Mouse (Mus musculus) heart, adult 2 months (tissue): ENCODE measurements around the gene Cdc25a. TPM values are rescaled to one million over a fixed set of nuclear protein-coding genes. Genes with fewer than 3 reads are reported as not detected.
A peak's percentile ranks its signal among the peaks of the same experiment; 100 is the strongest.

Experiments used
- DNase-seq, 2 experiments: peaks; one replicate each; pipeline ENCODE4 v3.0.0; 2021
- H3K27ac ChIP-seq: fragments of 200-600 bp; 2 replicates; pipeline ENCODE4 v1.8.1; 2022
- H3K27me3 ChIP-seq: fragments of 200-500 bp; 2 replicates; pipeline ENCODE4 v1.6.1; 2012; ENCODE audit warnings: mild to moderate bottlenecking, low read length, inconsistent platforms, mixed read lengths; ENCODE audit not compliant: control insufficient read depth, insufficient read depth
- H3K36me3 ChIP-seq: fragments of 200-500 bp; 2 replicates; pipeline ENCODE4 v1.6.1; 2012; ENCODE audit warnings: low read length, inconsistent platforms; ENCODE audit not compliant: control insufficient read depth, insufficient read depth
- H3K4me1 ChIP-seq: fragments of 200-500 bp; 2 replicates; pipeline ENCODE4 v1.6.1; 2011; ENCODE audit warnings: low read length; ENCODE audit not compliant: control insufficient read depth, insufficient read depth
- H3K4me3 ChIP-seq: fragments of 200-600 bp; 2 replicates; pipeline ENCODE4 v1.8.1; 2022
- H3K79me2 ChIP-seq: fragments of 200-500 bp; replicated peaks from 2 replicates; pipeline ENCODE4 v1.6.1; 2012; ENCODE audit warnings: mild to moderate bottlenecking, inconsistent platforms, low read length, moderate library complexity, mixed read lengths; ENCODE audit not compliant: control insufficient read depth, insufficient read depth
- H3K9ac ChIP-seq: fragments of 200-500 bp; 2 replicates; pipeline ENCODE4 v1.6.1; 2012; ENCODE audit warnings: low read depth, mild to moderate bottlenecking, control low read depth, inconsistent platforms, low read length, mixed read lengths
- CTCF ChIP-seq: fragments of 200-600 bp; IDR thresholded peaks from 2 replicates; pipeline ENCODE4 v1.8.1; 2022; ENCODE audit warnings: antibody characterized with exemption, mild to moderate bottlenecking, moderate library complexity
- EP300 ChIP-seq: fragments of 200-500 bp; IDR thresholded peaks from 2 replicates; pipeline ENCODE4 v1.6.1; 2011; ENCODE audit warnings: low read depth, low read length, control low read depth; ENCODE audit not compliant: insufficient read depth
- POLR2A ChIP-seq: fragments of 200-500 bp; IDR thresholded peaks from 2 replicates; pipeline ENCODE4 v1.6.1; 2011; ENCODE audit warnings: mild to moderate bottlenecking, low read depth, low read length, control low read depth; ENCODE audit not compliant: insufficient read depth
- WGBS: fragments of 180-500 bp; shearing (Covaris S2); methylation state at CpG from one replicate; pipeline ENCODE4 v1.1.7; 2018; 5-methylcytosine and 5-hydroxymethylcytosine counted together
- intact Hi-C: fragments of 180-260 bp; cut with DNase I; formaldehyde crosslinking; loops from one replicate; pipeline ENCODE4 v1.15.1; 2025
- microRNA-seq, 2 experiments: library from miRNA; unstranded; fragments of <30 nt; microRNA quantifications; one replicate each; pipeline ENCODE4 v1.2.0; 2021
- polyA plus RNA-seq: library from polyadenylated mRNA; depleted of rRNA; stranded (reverse); fragments of >200 nt; gene quantifications from 2 replicates; pipeline ENCODE4 v1.2.3, GENCODE M21; 2012; rRNA removed
- total RNA-seq, 2 experiments: library from RNA; stranded (reverse); gene quantifications; 2 replicates each; pipeline ENCODE4 v1.2.3; 2021

Gene Cdc25a
- total and polyA plus RNA-seq, 3 experiments: 2.1 to 4.9 (median 4.4) TPM

- H3K9ac ChIP-seq: peak within 1 kb of the TSS; percentile 97
- peak within 1 kb of the TSS; percentile 89 for H3K4me3 ChIP-seq
- DNase-seq: peak; percentile 98 to 100
- H3K4me1 ChIP-seq: peaks cover 11% of the 10 kb centered on the region
- peak within 1 kb of the TSS; percentile 96 for H3K27ac ChIP-seq
- no peaks in the 10 kb centered on the region for H3K27me3 ChIP-seq
- TF ChIP-seq CTCF: peak; percentile 64
- TF ChIP-seq POLR2A: peak; percentile 82
- 0 out of 2 replicates have a peak, but pooled peaks have one; percentile 30 for TF ChIP-seq EP300
- intact Hi-C loops: loop anchor here (1.0 to 5.0 kb wide), 4 partner anchors 19 to 141 kb away; no protein-coding TSS in a partner anchor
- peaks cover 8% of the 10 kb centered on the region for H3K36me3 ChIP-seq
- peaks cover 2% of the 10 kb centered on the region; the same call in 1 of the 2 replicates for H3K79me2 ChIP-seq
- WGBS: under 1% methylated on average over 89 of the region's 94 CpGs
These were observed 56.1 kb downstream of the Cdc25a start, which contains the start of gene Map4 for GRCm38 (mm10) chr9:109931257-109932171. Gene Map4 (plus strand): TSS chr9:109931460.

DNA sequence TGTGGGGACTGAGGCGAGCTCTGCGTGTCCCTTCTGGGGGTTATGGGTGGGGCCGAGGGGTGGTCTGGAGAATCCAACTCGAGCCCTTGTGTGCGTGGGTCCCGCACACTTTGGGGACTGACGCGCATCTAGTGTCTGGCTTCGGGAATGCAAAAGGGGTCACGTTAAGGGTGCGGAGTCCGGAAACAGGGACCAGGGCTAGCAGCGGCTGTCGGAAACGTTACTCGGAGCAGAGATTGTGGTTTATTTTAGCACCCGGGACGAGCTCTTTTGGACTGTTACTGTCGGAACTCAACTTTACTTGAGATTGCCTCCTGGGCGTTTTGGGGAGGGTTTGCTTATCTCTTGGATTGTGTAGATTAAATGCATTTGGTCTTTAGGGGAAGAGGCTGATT lies 57.0 kb downstream of the Cdc25a start:
- Histone ChIP-seq H3K27ac (peak overlapping the region; percentile 96), H3K4me3 (peak overlapping the region; percentile 89), H3K79me2 (peaks cover 4% of the 10 kb centered on the region; the same call in 1 of the 2 replicates), H3K9ac (peak overlapping the region; percentile 97), H3K27me3 (no peaks in the 10 kb centered on the region), H3K36me3 (peaks cover 8% of the 10 kb centered on the region), H3K4me1 (peaks cover 12% of the 10 kb centered on the region)
- intact Hi-C loops: loop anchor here (2.0 to 5.0 kb wide), 2 partner anchors 52 to 140 kb away; no protein-coding TSS in a partner anchor
- WGBS: under 1% methylated on average over 20 of the region's 20 CpGs
- no peak for DNase-seq
- TF ChIP-seq POLR2A (no peak), CTCF (no peak), EP300 (no peak)

- TF ChIP-seq CTCF (peak; percentile 46), POLR2A (peak; percentile 38; the same call in 1 of the 2 replicates), EP300 (0 out of 2 replicates have a peak, but pooled peaks have one; percentile 16)
- H3K9ac ChIP-seq: peak overlapping the region; percentile 97
- H3K4me1 ChIP-seq: peaks cover 12% of the 10 kb centered on the region
- WGBS: 2% methylated on average over 12 of the region's 12 CpGs
- DNase-seq: peak; percentile 71 to 81
- H3K4me3 ChIP-seq: peak overlapping the region; percentile 89
- peak overlapping the region; percentile 96 for H3K27ac ChIP-seq
- H3K79me2 ChIP-seq: peaks cover 4% of the 10 kb centered on the region; the same call in 1 of the 2 replicates
- no peaks in the 10 kb centered on the region for H3K27me3 ChIP-seq
- intact Hi-C loops: loop anchor here (2.0 to 5.0 kb wide), 2 partner anchors 52 to 139 kb away; no protein-coding TSS in a partner anchor
- H3K36me3 ChIP-seq: peaks cover 8% of the 10 kb centered on the region
These were observed 57.5 kb downstream of the Cdc25a start for GRCm38 (mm10) chr9:109932756-109933375.

DNA sequence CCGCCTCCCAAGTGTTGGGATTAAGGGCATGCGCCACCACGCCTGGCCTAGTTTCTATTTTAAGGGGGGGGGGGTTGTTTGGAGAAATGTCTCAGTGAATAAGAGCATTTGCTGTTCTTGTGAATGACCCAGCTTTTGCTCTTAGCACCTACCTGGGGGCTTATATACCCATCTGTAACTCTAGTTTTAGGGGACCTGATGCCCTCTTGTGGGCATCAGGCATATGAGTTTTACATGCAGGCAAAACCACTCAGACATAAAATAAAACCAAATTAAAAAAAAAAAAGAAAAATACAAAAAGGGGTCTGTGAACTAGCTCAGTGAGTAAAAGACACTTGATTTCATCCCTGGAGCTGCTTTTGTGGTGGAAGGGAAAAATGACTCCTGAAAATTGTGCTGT lies 64.0 kb downstream of the Cdc25a start:
- intact Hi-C loops: no loop called here
- 95% methylated on average over 3 of the region's 3 CpGs for WGBS
- TF ChIP-seq POLR2A: no peak
- peak; percentile 52 for TF ChIP-seq CTCF

DNA sequence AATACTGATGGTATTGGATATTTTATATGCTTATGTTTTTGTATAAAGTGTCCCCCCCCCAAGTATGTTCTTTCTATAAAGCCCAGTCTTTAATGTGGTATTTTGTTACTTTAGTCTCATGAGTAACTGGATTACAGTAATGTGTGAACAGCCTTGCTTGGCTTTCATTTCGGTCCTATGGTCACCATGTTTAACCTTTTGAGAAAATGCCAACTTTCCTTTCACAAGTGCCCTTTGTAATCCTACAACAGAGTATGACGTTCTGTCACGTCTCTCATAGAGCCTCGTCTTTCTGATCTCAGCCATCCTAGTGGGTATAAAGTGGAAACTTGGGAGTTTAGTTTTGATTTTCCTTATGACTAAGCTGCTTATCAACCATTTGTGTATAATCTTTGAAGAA lies 67.4 kb downstream of the Cdc25a start:
- no peaks in the 10 kb centered on the region for H3K27me3 ChIP-seq
- no peak for TF ChIP-seq CTCF
- no peak overlapping the region for H3K27ac ChIP-seq
- no peak overlapping the region for H3K4me3 ChIP-seq
- 31% methylated on average over 4 of the region's 4 CpGs for WGBS
- peaks cover 20% of the 10 kb centered on the region for H3K36me3 ChIP-seq
- H3K4me1 ChIP-seq: peaks cover 4% of the 10 kb centered on the region
- no peak for DNase-seq
- peaks cover 9% of the 10 kb centered on the region for H3K79me2 ChIP-seq
- intact Hi-C loops: no loop called here
- H3K9ac ChIP-seq: no peak overlapping the region

More for the DNA sequence above, 64.0 kb downstream of the Cdc25a start:
- Histone ChIP-seq H3K36me3 (peaks cover 19% of the 10 kb centered on the region), H3K79me2 (peaks cover 11% of the 10 kb centered on the region), H3K4me3 (no peak overlapping the region), H3K27me3 (no peaks in the 10 kb centered on the region), H3K9ac (no peak overlapping the region), H3K27ac (no peak overlapping the region), H3K4me1 (peaks cover 11% of the 10 kb centered on the region)
- no peak for DNase-seq

Small RNAs within 50 kb of the gene (microRNA-seq; reads per million reads assigned to microRNA genes)
- 0 reads per million in 2 experiments for gene Mir7089

Other genes starting within 250 kb of the Cdc25a start
- not detected for gene Fbxw24, start 249.5 kb upstream of the Cdc25a start, total RNA-seq
- not detected in 2 replicates for gene Fbxw24, start 249.5 kb upstream of the Cdc25a start, polyA plus RNA-seq
- not detected for gene Fbxw25, start 210.9 kb upstream of the Cdc25a start, total RNA-seq
- gene Fbxw25, start 210.9 kb upstream of the Cdc25a start, polyA plus RNA-seq: not detected in 2 replicates
- gene Fbxw18, start 172.9 kb upstream of the Cdc25a start, total RNA-seq: not detected
- not detected in 2 replicates for gene Fbxw18, start 172.9 kb upstream of the Cdc25a start, polyA plus RNA-seq
- gene Fbxw26, start 129.5 kb upstream of the Cdc25a start, total RNA-seq: not detected
- gene Fbxw26, start 129.5 kb upstream of the Cdc25a start, polyA plus RNA-seq: not detected in 2 replicates
- gene Fbxw27, start 84.9 kb upstream of the Cdc25a start, total RNA-seq: not detected
- not detected in 2 replicates for gene Fbxw27, start 84.9 kb upstream of the Cdc25a start, polyA plus RNA-seq
- not detected for gene Spink8, start 63.3 kb upstream of the Cdc25a start, total RNA-seq
- not detected in 2 replicates for gene Spink8, start 63.3 kb upstream of the Cdc25a start, polyA plus RNA-seq
- gene Nme6, start 42.8 kb upstream of the Cdc25a start, total RNA-seq: 10 to 100 TPM; 20.1 to 20.6 TPM
- gene Nme6, start 42.8 kb upstream of the Cdc25a start, polyA plus RNA-seq: 31.0 and 43.0 TPM in 2 replicates
- not detected for gene Camp, start 26.0 kb upstream of the Cdc25a start, total RNA-seq
- 0.35 and 1.5 TPM in 2 replicates for gene Camp, start 26.0 kb upstream of the Cdc25a start, polyA plus RNA-seq
- gene Map4, start 55.9 kb downstream of the Cdc25a start, total RNA-seq: 100 to 1,000 TPM; 279 to 331 TPM
- gene Map4, start 55.9 kb downstream of the Cdc25a start, polyA plus RNA-seq: 172 and 183 TPM in 2 replicates
- gene Smarcc1, start 242.1 kb downstream of the Cdc25a start, total RNA-seq: 10 to 100 TPM; 24.1 to 25.2 TPM
- 8.4 and 10.6 TPM in 2 replicates for gene Smarcc1, start 242.1 kb downstream of the Cdc25a start, polyA plus RNA-seq
- 10 to 100 TPM; 64.8 to 68.6 TPM for gene Dhx30, start 242.3 kb downstream of the Cdc25a start, total RNA-seq
- 56.7 and 73.5 TPM in 2 replicates for gene Dhx30, start 242.3 kb downstream of the Cdc25a start, polyA plus RNA-seq